Mouse (Mus musculus) spleen, adult 18-20 months (tissue): ENCODE results near the gene Hist1h2ap.
"Not testable (repeated sequence)": the region's sequence is repeated elsewhere in the genome, so short reads cannot be mapped to it uniquely, and the experiment has no call there.

ENCODE experiments used
- DNase-seq, 2 experiments: peaks; one replicate each; pipeline ENCODE4 v3.0.0; 2022; ENCODE audit warnings: mixed read lengths in 2 of 2

Gene Hist1h2ap

GRCm38 (mm10) chr13:21833461-21833860 lies at the start of gene Hist1h2ap, which contains the start of gene Hist1h2br:
Gene Hist1h2ap, minus strand, starts transcription at chr13:21833507.
Gene Hist1h2br, plus strand, starts transcription at chr13:21833743.
- not testable (repeated sequence) for DNase-seq

- no peak for DNase-seq
Observed at GRCm38 (mm10) chr13:21882760-21883405, 49.6 kb upstream of the Hist1h2ap start.

GRCm38 (mm10) chr13:21881878-21882669 lies 48.8 kb upstream of the Hist1h2ap start:
- DNase-seq, result no peak

- no peak for DNase-seq
Observed at GRCm38 (mm10) chr13:21880735-21881134, 47.4 kb upstream of the Hist1h2ap start.

GRCm38 (mm10) chr13:21865503-21865902 lies 32.2 kb upstream of the Hist1h2ap start:
- not testable (repeated sequence) for DNase-seq

- no peak for DNase-seq
Observed at GRCm38 (mm10) chr13:21861608-21862007, 28.3 kb upstream of the Hist1h2ap start.

- no peak for DNase-seq
Observed at GRCm38 (mm10) chr13:21855698-21856162, 22.4 kb upstream of the Hist1h2ap start.

GRCm38 (mm10) chr13:21855146-21855545 lies 21.8 kb upstream of the Hist1h2ap start:
- DNase-seq, result peak; percentile 64 to 70

DNA sequence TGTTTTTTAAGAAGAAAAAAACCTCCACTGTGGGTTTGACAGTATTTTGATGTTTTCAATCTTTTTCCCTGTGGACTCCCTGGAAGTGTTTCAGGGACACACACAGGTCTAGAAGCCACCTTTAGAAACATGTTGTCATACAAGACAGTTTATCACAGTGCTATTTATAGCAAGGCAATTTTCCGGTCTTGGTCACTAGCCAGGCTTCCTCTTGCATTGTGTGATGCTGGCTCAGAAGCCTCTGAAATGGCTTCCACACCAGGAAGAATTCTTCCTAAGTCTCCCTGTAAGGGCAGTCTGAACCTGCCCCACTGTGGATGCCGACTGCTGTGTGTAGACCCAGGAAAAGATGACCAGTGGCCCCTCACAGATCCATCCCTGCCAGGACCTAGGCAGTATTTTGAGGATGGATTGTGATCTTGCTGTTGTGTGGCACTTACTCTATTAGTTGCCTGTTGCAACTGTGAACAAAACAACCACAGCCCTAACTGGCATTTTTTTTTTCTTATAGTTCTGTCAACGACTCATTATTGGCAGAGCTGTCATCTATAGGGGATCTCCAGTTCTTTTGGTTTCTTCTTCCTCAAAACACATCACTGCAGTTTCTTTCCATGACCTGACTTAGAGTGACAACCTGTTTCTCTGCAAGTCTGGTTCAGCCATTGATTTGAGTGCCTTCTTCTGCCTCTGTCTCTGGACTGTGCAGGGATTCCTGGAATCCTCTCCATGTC lies 19.1 kb upstream of the Hist1h2ap start:
- no peak for DNase-seq

DNA sequence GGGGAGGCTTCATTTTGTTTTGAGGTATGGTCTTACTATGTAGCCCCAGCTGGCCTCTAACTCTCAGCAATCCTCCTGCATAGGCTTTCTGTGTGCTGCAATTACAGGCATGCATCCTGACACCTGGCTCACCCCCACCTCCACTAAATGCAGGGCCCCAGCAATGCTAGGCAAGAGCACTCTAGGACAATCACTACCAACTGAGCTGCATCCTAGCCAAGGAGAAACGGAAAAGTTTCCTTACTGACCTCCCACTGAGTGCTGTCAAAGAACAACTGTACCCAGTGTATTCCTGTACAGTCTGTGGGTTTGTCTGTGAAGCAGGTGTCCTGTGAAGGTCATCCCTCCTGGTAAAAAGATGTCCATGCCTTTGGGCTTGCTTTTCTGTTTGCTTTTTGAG lies 17.4 kb upstream of the Hist1h2ap start:
- not testable (repeated sequence) for DNase-seq

GRCm38 (mm10) chr13:21847883-21848282 lies 14.6 kb upstream of the Hist1h2ap start:
- DNase-seq, result no peak

DNA sequence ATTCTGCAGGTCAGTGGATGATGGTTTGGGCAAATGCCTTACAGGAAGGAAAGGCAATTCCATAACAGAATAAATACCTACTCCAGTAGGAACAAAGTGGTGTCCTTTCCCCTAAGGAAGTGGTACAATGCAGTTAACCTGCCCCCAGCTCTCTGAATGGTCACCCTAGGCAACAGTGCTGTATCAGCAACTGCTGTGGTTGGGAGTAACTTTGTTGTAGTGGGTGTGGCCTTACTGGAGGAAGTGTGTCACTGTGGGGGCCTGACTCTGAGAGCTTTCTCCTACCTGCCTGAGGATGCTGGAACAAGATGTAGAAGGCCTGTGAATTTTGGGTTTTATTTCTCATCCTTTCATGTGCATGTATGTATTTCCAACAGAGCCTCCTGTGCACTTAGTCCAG lies 13.0 kb upstream of the Hist1h2ap start:
- DNase-seq, result not testable (repeated sequence)

DNA sequence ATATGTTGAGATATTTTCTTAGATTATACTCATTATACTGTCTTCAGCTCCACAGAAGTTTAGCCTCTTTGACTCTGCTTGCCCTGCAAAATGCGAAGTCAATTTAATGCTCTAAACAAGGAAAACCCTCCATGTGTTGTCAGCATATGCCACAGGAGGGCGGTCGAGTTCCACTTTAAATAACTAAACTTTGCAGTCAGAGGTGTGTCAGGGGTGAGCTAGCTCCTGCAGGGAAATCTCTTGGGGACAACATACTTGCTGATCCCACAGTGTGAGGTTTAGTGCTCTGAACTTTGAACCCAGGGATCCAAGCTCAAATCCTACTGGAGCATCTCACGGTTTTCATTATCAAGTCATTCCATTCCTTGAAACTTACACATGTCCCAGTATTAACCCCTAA lies 7.2 kb upstream of the Hist1h2ap start:
- not testable (repeated sequence) for DNase-seq

- peak in 1 of 2 experiments; percentile 31 for DNase-seq
Observed at GRCm38 (mm10) chr13:21831418-21832394, 1.6 kb downstream of the Hist1h2ap start, which contains the start of gene Hist1h4n. Gene Hist1h4n, minus strand, starts transcription at chr13:21832196.

DNA sequence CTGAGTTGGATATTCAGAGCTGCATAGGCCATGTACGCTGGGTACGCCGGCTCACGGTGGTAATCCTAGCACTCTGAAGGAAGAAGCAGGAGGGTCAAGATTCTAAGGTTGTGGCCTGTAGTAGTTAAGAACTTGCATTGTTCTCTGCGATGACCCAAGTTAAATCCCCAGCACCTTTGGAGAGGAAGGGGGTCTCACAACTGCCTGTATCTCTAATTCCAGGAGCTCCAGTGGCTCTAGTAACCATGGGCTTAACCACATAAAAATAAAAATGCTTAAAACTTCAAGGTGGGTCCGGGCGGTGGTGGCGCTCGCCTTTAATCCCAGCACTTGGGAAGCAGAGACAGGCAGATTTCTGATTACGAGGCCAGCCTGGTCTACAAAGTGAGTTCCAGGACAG lies 3.0 kb downstream of the Hist1h2ap start:
- DNase-seq, result no peak

DNA sequence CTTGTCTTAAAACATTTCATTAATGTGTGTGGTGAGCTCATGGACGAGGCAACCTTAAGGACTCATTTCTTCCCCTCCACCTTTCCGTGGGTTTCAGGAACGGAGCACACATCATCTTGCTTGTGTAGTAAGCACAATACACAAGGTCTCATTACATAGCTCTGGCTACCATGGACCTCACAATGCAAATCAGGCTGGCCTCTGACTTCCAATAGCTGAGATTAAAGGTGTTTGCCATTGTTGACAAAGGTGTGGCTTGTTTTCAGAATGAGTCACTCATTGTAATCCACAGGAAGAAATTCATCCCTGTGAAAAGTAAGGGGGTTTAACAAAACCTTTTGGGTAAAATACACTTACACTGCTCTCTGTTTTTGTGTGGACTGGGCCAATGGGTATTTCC lies 4.8 kb downstream of the Hist1h2ap start:
- no peak for DNase-seq

- DNase-seq, result not testable (repeated sequence)
Observed at GRCm38 (mm10) chr13:21820082-21820890, 13.0 kb downstream of the Hist1h2ap start.

- DNase-seq, result not testable (repeated sequence)
Observed at GRCm38 (mm10) chr13:21812092-21812491, 21.2 kb downstream of the Hist1h2ap start.

DNA sequence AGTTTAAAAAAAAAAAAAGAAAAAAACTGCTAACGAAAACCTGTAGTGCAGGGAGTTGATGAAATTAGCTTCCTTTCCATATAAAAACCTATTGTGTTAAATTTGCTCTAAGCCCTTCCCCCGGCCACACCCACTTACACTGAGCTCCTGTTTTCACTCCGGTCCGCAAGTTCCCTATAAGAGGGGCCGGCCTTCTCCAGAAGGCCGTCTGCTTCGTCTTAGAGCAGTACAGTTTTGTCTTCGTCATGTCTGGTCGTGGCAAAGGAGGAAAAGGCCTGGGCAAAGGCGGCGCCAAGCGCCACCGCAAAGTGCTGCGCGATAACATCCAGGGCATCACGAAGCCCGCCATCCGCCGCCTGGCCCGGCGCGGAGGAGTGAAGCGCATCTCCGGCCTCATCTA lies 21.8 kb downstream of the Hist1h2ap start, which contains the start of gene Hist1h4m:
Hist1h4m (plus strand) TSS at position 208 of the 400 bp plus-strand sequence.
- DNase-seq, result peak; percentile 36 to 43

DNA sequence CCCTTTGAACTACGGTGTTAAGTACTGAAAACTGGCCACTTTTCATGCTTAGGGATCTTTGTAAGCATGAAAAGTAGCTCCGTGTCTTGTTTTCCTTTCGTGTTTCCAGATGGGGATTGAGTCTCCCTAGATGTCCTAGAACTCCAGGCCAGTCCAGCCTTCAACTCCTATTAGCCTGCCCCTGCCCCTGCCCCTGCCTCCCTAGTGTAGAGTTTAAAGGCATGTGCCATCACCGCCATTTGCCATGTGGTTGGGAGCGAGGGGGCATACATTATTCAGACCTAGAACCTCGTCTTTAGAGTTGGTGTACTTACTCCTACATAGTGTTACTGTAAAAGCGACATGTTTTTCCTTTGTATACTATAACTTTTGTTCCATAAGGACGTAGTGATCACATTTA lies 22.2 kb downstream of the Hist1h2ap start:
- not testable (repeated sequence) for DNase-seq

DNA sequence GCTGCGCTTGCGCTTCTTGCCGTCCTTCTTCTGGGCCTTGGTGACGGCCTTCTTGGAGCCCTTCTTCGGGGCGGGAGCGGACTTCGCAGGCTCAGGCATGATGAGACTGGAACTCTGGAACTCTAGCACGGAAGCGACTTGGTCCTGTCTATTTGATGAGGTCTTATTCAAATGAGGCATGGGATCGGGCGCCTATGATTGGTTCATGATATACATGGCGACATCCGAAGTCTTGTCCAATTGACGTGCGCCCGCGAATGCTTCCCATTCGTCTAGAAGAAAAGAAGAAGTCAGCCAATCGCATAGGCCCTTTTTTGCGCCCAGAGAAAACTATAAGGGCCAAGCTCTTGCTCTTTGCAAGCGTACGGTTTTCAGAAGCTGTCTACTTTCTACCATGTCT lies 23.2 kb downstream of the Hist1h2ap start, which contains the start of the genes Hist1h2bq and Hist1h2ao:
Hist1h2bq (minus strand) TSS at position 125 of the 400 bp plus-strand sequence.
Hist1h2ao (plus strand) TSS at position 393 of the 400 bp plus-strand sequence.
- not testable (repeated sequence) for DNase-seq
